Mouse (Mus musculus) bone marrow macrophage, adult 2 months (primary cell): ENCODE measurements around the gene Qsox2. TPM values are rescaled to one million over a fixed set of nuclear protein-coding genes. Genes with fewer than 3 reads are reported as not detected.

Source experiments
- H3K27ac ChIP-seq: 2 replicates; pipeline ENCODE4 v1.5.1; 2012; ENCODE audit warnings: low read depth, low read length; ENCODE audit not compliant: insufficient read depth
- H3K4me1 ChIP-seq: 2 replicates; pipeline ENCODE4 v1.6.1; 2012; ENCODE audit warnings: low read length; ENCODE audit not compliant: control insufficient read depth, insufficient read depth
- H3K4me3 ChIP-seq: 2 replicates; pipeline ENCODE4 v1.5.1; 2012; ENCODE audit warnings: mild to moderate bottlenecking, low read length, moderate library complexity; ENCODE audit not compliant: insufficient read depth
- CTCF ChIP-seq: IDR thresholded peaks from 2 replicates; pipeline ENCODE4 v1.5.1; 2012; ENCODE audit warnings: low read depth, mild to moderate bottlenecking, low read length, moderate library complexity
- POLR2A ChIP-seq: IDR thresholded peaks from 2 replicates; pipeline ENCODE4 v1.6.1; 2012; ENCODE audit warnings: mild to moderate bottlenecking, low read depth, low read length, borderline replicate concordance
- polyA plus RNA-seq: library from polyadenylated mRNA; stranded (reverse); fragments of >200 nt; gene quantifications from 2 replicates; pipeline ENCODE4 v1.2.4, GENCODE M21; 2012; ENCODE audit not compliant: missing spikeins, insufficient read depth, insufficient read length

Qsox2 gene
- polyA plus RNA-seq, 1 experiment = 5.6 TPM

- no peaks in the 10 kb centered on the region for H3K4me1 ChIP-seq
- H3K27ac ChIP-seq = no peak overlapping the region
- TF ChIP-seq POLR2A = no peak
- no peak for TF ChIP-seq CTCF
- H3K4me3 ChIP-seq = no peak overlapping the region
These were observed 65.2 kb downstream of the Qsox2 start for GRCm38 (mm10) chr2:26172166-26172565.

GRCm38 (mm10) chr2:26170376-26170775, 66.9 kb downstream of the Qsox2 start:
- no peaks in the 10 kb centered on the region for H3K4me1 ChIP-seq

GRCm38 (mm10) chr2:26168843-26169579, 68.3 kb downstream of the Qsox2 start:
- no peak overlapping the region for H3K4me3 ChIP-seq
- no peak for TF ChIP-seq POLR2A
- TF ChIP-seq CTCF = no peak
- no peaks in the 10 kb centered on the region for H3K4me1 ChIP-seq
- H3K27ac ChIP-seq = no peak overlapping the region

More at GRCm38 (mm10) chr2:26170376-26170775, 66.9 kb downstream of the Qsox2 start:
- H3K27ac ChIP-seq = no peak overlapping the region
- no peak for TF ChIP-seq CTCF
- TF ChIP-seq POLR2A = no peak
- H3K4me3 ChIP-seq = no peak overlapping the region

- H3K4me3 ChIP-seq = no peak overlapping the region
- TF ChIP-seq CTCF (no peak), POLR2A (no peak)
These were observed 70.4 kb downstream of the Qsox2 start for GRCm38 (mm10) chr2:26166890-26167289.

More at GRCm38 (mm10) chr2:26166890-26167289, 70.4 kb downstream of the Qsox2 start:
- Histone ChIP-seq H3K4me1 (no peaks in the 10 kb centered on the region), H3K27ac (no peak overlapping the region)

Other genes with a start within 250 kb of the Qsox2 start
- gene Ubac1, start 215.8 kb downstream of the Qsox2 start, polyA plus RNA-seq = 42.9 and 45.5 TPM in 2 replicates
- 17.8 and 18.0 TPM in 2 replicates for gene Nacc2, start 114.3 kb downstream of the Qsox2 start, polyA plus RNA-seq
- not detected in 2 replicates for gene Lhx3, start 29.2 kb downstream of the Qsox2 start, polyA plus RNA-seq
- gene Ccdc187, start 57.0 kb upstream of the Qsox2 start, polyA plus RNA-seq = not detected in 2 replicates
- 5.3 and 5.5 TPM in 2 replicates for gene Gpsm1, start 78.0 kb upstream of the Qsox2 start, polyA plus RNA-seq
- gene Dnlz, start 114.6 kb upstream of the Qsox2 start, polyA plus RNA-seq = 11.9 and 12.5 TPM in 2 replicates
- 72.6 and 76.8 TPM in 2 replicates for gene Card9, start 123.4 kb upstream of the Qsox2 start, polyA plus RNA-seq
- 16.3 and 18.3 TPM in 2 replicates for gene Snapc4, start 143.1 kb upstream of the Qsox2 start, polyA plus RNA-seq
- 61.5 and 70.4 TPM in 2 replicates for gene Entr1, start 151.8 kb upstream of the Qsox2 start, polyA plus RNA-seq
- 38.5 and 51.6 TPM in 2 replicates for gene Pmpca, start 151.8 kb upstream of the Qsox2 start, polyA plus RNA-seq
- gene Inpp5e, start 171.7 kb upstream of the Qsox2 start, polyA plus RNA-seq = 19.0 and 20.6 TPM in 2 replicates
- gene Sec16a, start 207.7 kb upstream of the Qsox2 start, polyA plus RNA-seq = 26.4 and 41.7 TPM in 2 replicates